11 mouse cellular contexts compared by ENCODE assay signal in the genomic region with DNA sequence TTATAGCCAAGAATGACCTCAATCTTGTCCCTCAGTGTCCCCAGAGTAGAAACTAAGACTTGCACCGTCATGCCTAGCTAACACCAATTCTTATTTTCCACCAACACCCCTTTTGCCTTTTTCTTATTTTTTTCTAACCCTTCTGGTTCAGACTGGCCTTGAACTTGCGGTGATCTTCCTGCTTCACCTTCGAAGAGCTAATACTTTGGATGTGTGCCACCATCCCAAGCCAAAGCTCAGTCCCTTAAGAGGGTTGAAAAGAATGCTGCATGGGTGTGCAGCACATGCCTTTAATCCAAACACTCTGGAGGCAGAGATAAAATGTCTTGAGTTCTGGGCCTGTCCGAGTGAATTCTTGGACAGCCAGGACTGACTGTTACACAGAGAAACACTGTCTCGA. TPM values are rescaled to one million over a fixed set of nuclear protein-coding genes. Genes with fewer than 3 reads are reported as not detected.
DNase-seq lines count a peak whose midpoint lies in the region; ATAC-seq and TF ChIP-seq lines count a peak whose summit lies in the region.
"Had no signal": no experiment of that assay in that cellular context is flagged by ENCODE, and none has a peak within 500 bp of the region (broad histone marks: within the 10 kb centered on the region; RNA-seq: fewer than 3 reads in every experiment).

No protein-coding gene starts in this region.

- no peak overlapping the region for H3K4me3 ChIP-seq in heart, embryonic 11.5 days (ENCODE audit: low read depth, low read length)
- H3K4me3 ChIP-seq in heart, embryonic 10.5 days, result no peak overlapping the region
- H3K4me3 ChIP-seq in layer of hippocampus, adult 2 months, result no peak overlapping the region
- peak overlapping the region; percentile 37; the same call in 1 of the 2 replicates for H3K4me3 ChIP-seq in E14TG2a.4 (replicated peaks; ENCODE audit: low read length)
- no peak overlapping the region for H3K4me3 ChIP-seq in intestine, postnatal 0 days (ENCODE audit: low read depth, low read length)

- H3K4me2 ChIP-seq in heart, embryonic 11.5 days, result no peak overlapping the region
- H3K4me2 ChIP-seq in intestine, postnatal 0 days (replicated peaks; ENCODE audit: low read depth), result no peak overlapping the region

- no peaks in the 10 kb centered on the region for H3K9me3 ChIP-seq in heart, embryonic 11.5 days (replicated peaks; ENCODE audit: control insufficient read depth, low read length)
- H3K9me3 ChIP-seq in heart, embryonic 10.5 days, result no peaks in the 10 kb centered on the region
- H3K9me3 ChIP-seq in E14TG2a.4 (ENCODE audit: low read length), result no peaks in the 10 kb centered on the region
- H3K9me3 ChIP-seq in intestine, postnatal 0 days (ENCODE audit: control insufficient read depth), result no peaks in the 10 kb centered on the region

- 0 out of 2 replicates have a peak overlapping the region, but pooled peaks have one; percentile 46 for H3K27ac ChIP-seq in heart, embryonic 11.5 days (ENCODE audit: low read depth, low read length)
- no peak overlapping the region for H3K27ac ChIP-seq in heart, embryonic 10.5 days
- H3K27ac ChIP-seq in layer of hippocampus, adult 2 months, result peak overlapping the region; percentile 43; the same call in 1 of the 2 replicates
- peak overlapping the region; percentile 41; the same call in 1 of the 2 replicates for H3K27ac ChIP-seq in intestine, postnatal 0 days (ENCODE audit: low read depth, low read length)

- ATAC-seq in heart, embryonic 11.5 days (replicated peaks; ENCODE audit: insufficient number of reproducible peaks, low FRiP score, low TSS enrichment), result no peak
- no peak for ATAC-seq in intestine, postnatal 0 days

- no peak for TF ChIP-seq CTCF in layer of hippocampus, adult 2 months (conservative IDR thresholded peaks at IDR 0.05)
- TF ChIP-seq CTCF in E14TG2a.4 (conservative IDR thresholded peaks at IDR 0.05; ENCODE audit: low read length), result no peak
- TF ChIP-seq CTCF in intestine, postnatal 0 days (IDR thresholded peaks at IDR 0.05; ENCODE audit: low read depth), result no peak

- DNase-seq in heart, embryonic 10.5 days (ENCODE audit: low spot score), result no peak
- no peak for DNase-seq in layer of hippocampus, adult 2 months (ENCODE audit: low spot score in 2 of 2)
- DNase-seq in layer of hippocampus, postnatal 10 days (ENCODE audit: low spot score in 2 of 2), result no peak
- DNase-seq in urinary bladder, postnatal 14 days (ENCODE audit: low spot score), result no peak
- DNase-seq in thymus, adult 18-20 months, result no peak
- DNase-seq: gastrocnemius, postnatal 25 days; kidney, postnatal 25 days; right cerebral cortex, postnatal 14 days had no signal

- H3K9ac ChIP-seq in heart, embryonic 11.5 days (ENCODE audit: low read depth, low read length), result no peak overlapping the region
- no peak overlapping the region for H3K9ac ChIP-seq in intestine, postnatal 0 days (ENCODE audit: low read depth, low read length)

- H3K36me3 ChIP-seq in heart, embryonic 11.5 days (ENCODE audit: control insufficient read depth, insufficient read depth, low read length), result peaks cover 44% of the 10 kb centered on the region
- H3K36me3 ChIP-seq in heart, embryonic 10.5 days, result peaks cover 88% of the 10 kb centered on the region
- peaks cover 95% of the 10 kb centered on the region for H3K36me3 ChIP-seq in E14TG2a.4 (ENCODE audit: insufficient read depth, low read length)
- peaks cover 59% of the 10 kb centered on the region for H3K36me3 ChIP-seq in intestine, postnatal 0 days (ENCODE audit: control insufficient read depth, insufficient read depth)

- 58% methylated on average over 5 of the region's 5 CpGs for WGBS in heart, embryonic 11.5 days (ENCODE audit: insufficient replicate concordance)
- 65% methylated on average over 5 of the region's 5 CpGs for WGBS in heart, embryonic 10.5 days
- WGBS in intestine, postnatal 0 days, result 49% methylated on average over 5 of the region's 5 CpGs

- peaks cover 60% of the 10 kb centered on the region for H3K4me1 ChIP-seq in heart, embryonic 11.5 days (ENCODE audit: control insufficient read depth, insufficient read depth, low read length)
- H3K4me1 ChIP-seq in heart, embryonic 10.5 days, result peaks cover 67% of the 10 kb centered on the region
- H3K4me1 ChIP-seq in E14TG2a.4 (replicated peaks; ENCODE audit: low read depth, low read length), result peaks cover 98% of the 10 kb centered on the region
- H3K4me1 ChIP-seq in intestine, postnatal 0 days (replicated peaks; ENCODE audit: control insufficient read depth, insufficient read depth, low read length), result peaks cover 27% of the 10 kb centered on the region; the same call in 1 of the 2 replicates

- no peaks in the 10 kb centered on the region for H3K27me3 ChIP-seq in heart, embryonic 11.5 days (ENCODE audit: control insufficient read depth, insufficient read depth, low read length)
- no peaks in the 10 kb centered on the region for H3K27me3 ChIP-seq in heart, embryonic 10.5 days (ENCODE audit: insufficient read depth, poor library complexity, severe bottlenecking)
- no peaks in the 10 kb centered on the region for H3K27me3 ChIP-seq in E14TG2a.4 (ENCODE audit: insufficient read depth, low read length)
- H3K27me3 ChIP-seq in intestine, postnatal 0 days (replicated peaks; ENCODE audit: control insufficient read depth, insufficient read depth, low read length), result no peaks in the 10 kb centered on the region

RNA-seq across cellular contexts. Expression of a gene that starts 8.9 kb away (rescaled TPM):
- polyA plus RNA-seq in heart, embryonic 11.5 days (2014; fragmentation: Nextera tagmentation; extraction: Ambion mirVana), result 18.0 and 18.6 TPM in 2 replicates
- 17.6 and 22.0 TPM in 2 replicates for polyA plus RNA-seq in heart, embryonic 10.5 days (2016; fragmentation: Nextera tagmentation; extraction: Ambion mirVana)
- 100 to 1,000 TPM in 1 of 2 experiments, 10 to 100 TPM in 1; 99.9 to 108 TPM for total RNA-seq in layer of hippocampus, adult 2 months (2021)
- 100 to 1,000 TPM; 108 to 111 TPM for total RNA-seq in layer of hippocampus, postnatal 10 days (2021)
- 16.7 and 17.1 TPM in 2 replicates for polyA plus RNA-seq in intestine, postnatal 0 days (2015; fragmentation: Nextera tagmentation; extraction: Ambion mirVana)
